Mouse (Mus musculus): ENCODE measurements at regions not wholly inside any gene's neighbourhood (a gene's known extent, or its start where the extent isn't known, plus 50 kb on each side); places are given as distances from the start of the nearest gene placed in this dataset. TPM values are rescaled to one million over a fixed set of nuclear protein-coding genes. Genes with fewer than 3 reads are reported as not detected.

- DNase-seq (ENCODE audit: low spot score): no peak
Observed at GRCm38 (mm10) chr10:60891476-60892170, 60.2 kb upstream of the Unc5b start.

- DNase-seq (ENCODE audit: low spot score): no peak
Observed at GRCm38 (mm10) chr10:60889792-60890191, 58.4 kb upstream of the Unc5b start.

- no peak for DNase-seq (ENCODE audit: low spot score)
Observed at GRCm38 (mm10) chr10:60888541-60888940, 57.2 kb upstream of the Unc5b start.

DNA sequence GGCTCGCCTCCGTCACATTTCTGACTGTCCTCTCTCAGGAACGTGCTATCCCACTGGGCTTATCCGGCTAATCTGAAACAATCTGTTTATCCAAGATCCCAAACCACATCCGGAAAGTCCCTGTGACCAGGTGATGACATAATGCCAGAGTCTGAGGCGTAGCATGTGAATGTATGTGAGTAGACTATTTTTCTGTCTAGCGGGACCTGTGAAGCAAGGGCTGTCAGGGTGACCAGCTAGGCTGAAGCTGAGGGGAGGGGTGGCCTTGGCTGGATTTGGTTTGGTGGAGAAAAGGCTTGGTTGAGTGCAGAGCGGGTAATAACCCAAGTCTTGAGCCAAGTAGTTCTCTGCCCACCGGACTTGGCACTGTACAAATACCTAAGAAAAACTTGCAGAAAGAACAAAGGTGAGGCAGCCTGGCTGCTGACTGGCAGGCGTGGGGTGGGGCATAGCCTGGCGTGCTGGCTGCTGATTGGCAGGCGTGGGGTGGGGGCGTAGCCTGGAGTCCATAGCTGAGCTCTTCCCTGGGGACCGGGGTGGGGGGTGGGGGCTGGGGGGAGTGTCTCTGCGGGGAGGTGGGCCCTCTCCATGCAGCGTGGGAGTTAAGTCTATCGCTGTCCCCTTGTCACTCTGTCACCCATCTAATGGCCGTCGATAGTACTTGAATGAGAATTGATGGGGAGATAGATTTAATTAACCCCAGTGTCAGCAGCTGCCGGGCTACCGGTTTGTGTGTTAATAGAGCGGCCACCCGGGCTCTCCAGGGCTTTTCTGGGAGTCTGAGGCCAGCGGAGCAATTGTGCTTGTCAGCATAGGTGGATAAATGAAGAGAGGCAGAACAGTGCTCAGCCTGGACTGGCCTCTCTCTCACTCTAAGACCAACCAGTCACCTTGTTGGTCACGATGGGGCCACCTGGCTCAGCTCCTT, 54.2 kb upstream of the Unc5b start:
- no peak for DNase-seq (ENCODE audit: low spot score)

- no peak for DNase-seq (ENCODE audit: low spot score)
Observed at GRCm38 (mm10) chr10:60884806-60885205, 53.4 kb upstream of the Unc5b start.

Small RNA genes in the stretch of these regions (microRNA-seq; reads per million reads assigned to microRNA genes)
- not detected for gene Mir466j
- not detected for gene Mir6408

Data from heart, adult 8-10 months (tissue).